In genomic region chr10:52185900-52186299, GRCm38 (mm10) we compare ENCODE assay signal across 29 mouse cellular contexts. TPM values are rescaled to one million over a fixed set of nuclear protein-coding genes. Genes with fewer than 3 reads are reported as not detected.
A peak's percentile ranks its signal among the peaks of the same experiment; 100 is the strongest.
DNase-seq lines count a peak whose midpoint lies in the region; ATAC-seq lines count a peak whose summit lies in the region.
"Had no signal": no experiment of that assay in that cellular context is flagged by ENCODE, and none has a peak within 500 bp of the region (broad histone marks: within the 10 kb centered on the region; RNA-seq: fewer than 3 reads in every experiment).

No protein-coding gene starts in this region.

- no peak overlapping the region for H3K4me3 ChIP-seq in midbrain, embryonic 11.5 days (ENCODE audit: low read depth, low read length)
- H3K4me3 ChIP-seq in midbrain, embryonic 13.5 days (replicated peaks) = no peak overlapping the region
- H3K4me3 ChIP-seq: forebrain, embryonic 10.5 days; forebrain, embryonic 13.5 days; heart, adult 2 months; heart, embryonic 10.5 days; heart, embryonic 13.5 days had no signal

- 88% methylated on average over 4 of the region's 4 CpGs for WGBS in midbrain, embryonic 11.5 days
- 88% methylated on average over 4 of the region's 4 CpGs for WGBS in midbrain, embryonic 13.5 days

- no peak overlapping the region for H3K27ac ChIP-seq in midbrain, embryonic 11.5 days (ENCODE audit: low read depth, low read length)
- no peak overlapping the region for H3K27ac ChIP-seq in midbrain, embryonic 13.5 days
- H3K27ac ChIP-seq: forebrain, embryonic 10.5 days; forebrain, embryonic 13.5 days; heart, adult 2 months; heart, embryonic 10.5 days; heart, embryonic 13.5 days; hindbrain, embryonic 14.5 days; hindbrain, postnatal 0 days had no signal

- H3K36me3 ChIP-seq in midbrain, embryonic 11.5 days (ENCODE audit: control insufficient read depth, insufficient read depth, low read length) = no peaks in the 10 kb centered on the region
- H3K36me3 ChIP-seq in midbrain, embryonic 13.5 days = no peaks in the 10 kb centered on the region
- H3K36me3 ChIP-seq: forebrain, embryonic 10.5 days; heart, embryonic 10.5 days; heart, embryonic 13.5 days had no signal

- no peaks in the 10 kb centered on the region for H3K4me1 ChIP-seq in midbrain, embryonic 11.5 days (ENCODE audit: control insufficient read depth, insufficient read depth, low read length)
- H3K4me1 ChIP-seq in midbrain, embryonic 13.5 days (replicated peaks) = no peaks in the 10 kb centered on the region
- H3K4me1 ChIP-seq: forebrain, embryonic 10.5 days; forebrain, embryonic 13.5 days; heart, embryonic 10.5 days; heart, embryonic 13.5 days had no signal

- DNase-seq in frontal cortex, postnatal 36 days (ENCODE audit: low spot score in 2 of 2) = peak; percentile 4 to 16
- DNase-seq in frontal cortex, postnatal 25 days (ENCODE audit: low spot score in 2 of 2) = no peak
- DNase-seq in midbrain, embryonic 11.5 days (ENCODE audit: low spot score, missing footprints) = peak; percentile 17
- peak; percentile 54 for DNase-seq in brain, adult 2 months (ENCODE audit: low read depth, low spot score)
- DNase-seq in telencephalon, adult 2 months (ENCODE audit: low read depth, low spot score) = peak; percentile 38
- DNase-seq: adrenal gland, adult 2 months; adrenal gland, postnatal 25 days; cerebellum, adult 18-20 months; cerebellum, adult 9-10 months; cerebellum, postnatal 14 days; gastrocnemius, postnatal 10 days; gastrocnemius, postnatal 36 days; heart, adult 2 months; heart, postnatal 14 days; heart, postnatal 4 days had no signal

- H3K4me2 ChIP-seq in midbrain, embryonic 11.5 days = no peak overlapping the region
- no peak overlapping the region for H3K4me2 ChIP-seq in midbrain, embryonic 13.5 days (replicated peaks)
- H3K4me2 ChIP-seq: forebrain, embryonic 13.5 days; heart, embryonic 13.5 days; hindbrain, embryonic 14.5 days had no signal

- no peak overlapping the region for H3K9ac ChIP-seq in midbrain, embryonic 11.5 days (ENCODE audit: low read length)
- no peak overlapping the region for H3K9ac ChIP-seq in midbrain, embryonic 13.5 days (replicated peaks)
- H3K9ac ChIP-seq: forebrain, embryonic 13.5 days; heart, embryonic 13.5 days; hindbrain, embryonic 14.5 days had no signal

- ATAC-seq in midbrain, embryonic 11.5 days (ENCODE audit: low FRiP score) = no peak
- ATAC-seq in midbrain, embryonic 13.5 days = no peak
- ATAC-seq: CD4-positive, CD25-positive, alpha-beta regulatory T cell, adult 4 months; forebrain, embryonic 13.5 days; forebrain, embryonic 16.5 days; hindbrain, postnatal 0 days; inflammation-experienced regulatory T-cells, adult 6 months had no signal

- H3K27me3 ChIP-seq in midbrain, embryonic 11.5 days (ENCODE audit: control insufficient read depth, insufficient read depth, low read length) = no peaks in the 10 kb centered on the region
- no peaks in the 10 kb centered on the region for H3K27me3 ChIP-seq in midbrain, embryonic 13.5 days
- H3K27me3 ChIP-seq: forebrain, embryonic 13.5 days; heart, embryonic 13.5 days had no signal

- no peaks in the 10 kb centered on the region for H3K9me3 ChIP-seq in midbrain, embryonic 11.5 days (ENCODE audit: control insufficient read depth, low read length)
- no peaks in the 10 kb centered on the region for H3K9me3 ChIP-seq in midbrain, embryonic 13.5 days
- H3K9me3 ChIP-seq: forebrain, embryonic 10.5 days; forebrain, embryonic 13.5 days; heart, embryonic 10.5 days; heart, embryonic 13.5 days had no signal

RNA-seq across cellular contexts. Expression of gene Ros1, which starts 9.1 kb away (rescaled TPM):
- polyA plus RNA-seq in midbrain, embryonic 11.5 days (2014; fragmentation: Nextera tagmentation; extraction: Ambion mirVana) = not detected in 2 replicates
- not detected in 2 replicates for polyA plus RNA-seq in midbrain, embryonic 13.5 days (2015; fragmentation: Nextera tagmentation; extraction: Ambion mirVana)
- polyA plus RNA-seq: adrenal gland, adult 2 months; C2C12; CD4-positive, CD25-positive, alpha-beta regulatory T cell, adult 4 months; embryonic facial prominence, embryonic 11.5 days; forebrain, embryonic 10.5 days; forebrain, embryonic 13.5 days; forebrain, embryonic 16.5 days; heart, adult 2 months; heart, embryonic 10.5 days; heart, embryonic 13.5 days; heart, embryonic 16.5 days; hindbrain, embryonic 11.5 days; hindbrain, embryonic 14.5 days; hindbrain, postnatal 0 days; inflammation-experienced regulatory T-cells, adult 6 months had no signal

RNA-seq across cellular contexts. Expression of gene Dcbld1, which starts 47.5 kb away (rescaled TPM):
- 16.5 and 17.4 TPM in 2 replicates for polyA plus RNA-seq in midbrain, embryonic 11.5 days (2014; fragmentation: Nextera tagmentation; extraction: Ambion mirVana)
- 14.6 and 15.8 TPM in 2 replicates for polyA plus RNA-seq in midbrain, embryonic 13.5 days (2015; fragmentation: Nextera tagmentation; extraction: Ambion mirVana)
- polyA plus RNA-seq: CD4-positive, CD25-positive, alpha-beta regulatory T cell, adult 4 months had no signal

Comparison
In these comparisons a context has a peak if more than half of its experiments do, and no peak if none do; other contexts are left out.
1. DNase-seq: peak in frontal cortex, postnatal 36 days (2 of 2), midbrain, embryonic 11.5 days (single experiment), brain, adult 2 months (single experiment) and telencephalon, adult 2 months (single experiment); none in frontal cortex, postnatal 25 days (0 of 2).